Mouse (Mus musculus) lung, embryonic 14.5 days (tissue): Measurements from ENCODE around the gene Krt80. TPM values are rescaled to one million over a fixed set of nuclear protein-coding genes. Genes with fewer than 3 reads are reported as not detected.

Experiments
- ATAC-seq: fragments of 200-750 bp; cut with Nextera tagmentation; 2 replicates; pipeline ENCODE4 v1.8.0; 2017; ENCODE audit warnings: mild to moderate bottlenecking, moderate TSS enrichment, moderate library complexity; ENCODE audit not compliant: insufficient read depth
- DNase-seq: peaks from one replicate; pipeline ENCODE4 v3.0.0-alpha.2; 2015
- H3K27ac ChIP-seq: fragments of 300-500 bp; sonication (generic); 2 replicates; pipeline ENCODE4 v1.5.1; 2014; ENCODE audit warnings: low read depth, mild to moderate bottlenecking, moderate library complexity
- H3K27me3 ChIP-seq: fragments of 300-500 bp; sonication (generic); 2 replicates; pipeline ENCODE4 v1.6.1; 2014; ENCODE audit warnings: low read length, control low read depth; ENCODE audit not compliant: insufficient read depth
- H3K36me3 ChIP-seq: fragments of 300-500 bp; sonication (generic); 2 replicates; pipeline ENCODE4 v1.6.1; 2014; ENCODE audit warnings: control low read depth; ENCODE audit not compliant: insufficient read depth
- H3K4me1 ChIP-seq: fragments of 300-500 bp; sonication (generic); 2 replicates; pipeline ENCODE4 v1.6.1; 2014; ENCODE audit warnings: antibody characterized with exemption, control low read depth; ENCODE audit not compliant: insufficient read depth
- H3K4me2 ChIP-seq: fragments of 300-500 bp; sonication (generic); 2 replicates; pipeline ENCODE4 v1.6.1; 2014; ENCODE audit warnings: mild to moderate bottlenecking
- H3K4me3 ChIP-seq: fragments of 300-500 bp; sonication (generic); 2 replicates; pipeline ENCODE4 v1.5.1; 2014; ENCODE audit warnings: low read depth, low read length
- H3K9ac ChIP-seq: fragments of 300-500 bp; sonication (generic); 2 replicates; pipeline ENCODE4 v1.6.1; 2014
- H3K9me3 ChIP-seq: fragments of 300-500 bp; sonication (generic); 2 replicates; pipeline ENCODE4 v1.6.1; 2016; ENCODE audit warnings: low read depth, low read length, control low read depth
- CTCF ChIP-seq: IDR thresholded peaks from 2 replicates; pipeline ENCODE4 v1.5.1; 2016; ENCODE audit warnings: antibody characterized with exemption, low read depth
- WGBS: fragments of 180-500 bp; shearing (Covaris S2); extraction: QIAGEN DNeasy Blood & Tissue Kit; methylation state at CpG from one replicate; pipeline ENCODE4 v1.1.7; 2014; 5-methylcytosine and 5-hydroxymethylcytosine counted together
- polyA plus RNA-seq: library from polyadenylated mRNA; unstranded; fragments of >200 nt; fragmentation: Nextera tagmentation; extraction: Ambion mirVana; gene quantifications from 2 replicates; pipeline ENCODE4 v1.2.1, GENCODE M21; 2014

The Krt80 gene
- polyA plus RNA-seq, 1 experiment from 2014 or later: 1.5 TPM

- WGBS: 58% methylated on average over 18 of the region's 18 CpGs
- H3K9ac ChIP-seq: no peak overlapping the region
These were observed 52.8 kb downstream of the Krt80 start for GRCm38 (mm10) chr15:101316913-101317813.

GRCm38 (mm10) chr15:101316279-101316912, 53.6 kb downstream of the Krt80 start:
- H3K4me2 ChIP-seq: peak overlapping the region; percentile 53
- DNase-seq: no peak
- no peaks in the 10 kb centered on the region for H3K36me3 ChIP-seq
- H3K4me3 ChIP-seq: peak overlapping the region; percentile 18
- peak; percentile 38; the same call in 1 of the 2 replicates for ATAC-seq
- 53% methylated on average over 13 of the region's 13 CpGs for WGBS
- TF ChIP-seq CTCF: no peak
- no peaks in the 10 kb centered on the region for H3K9me3 ChIP-seq
- H3K27ac ChIP-seq: no peak overlapping the region; the same call in 1 of the 2 replicates
- 0 out of 2 replicates have a peak overlapping the region, but pooled peaks have one; percentile 9 for H3K9ac ChIP-seq
- 0 out of 2 replicates have a peak, but pooled peaks cover 4% of the 10 kb centered on the region for H3K4me1 ChIP-seq
- no peaks in the 10 kb centered on the region for H3K27me3 ChIP-seq

More at GRCm38 (mm10) chr15:101316913-101317813, 52.8 kb downstream of the Krt80 start:
- Histone ChIP-seq H3K4me3 (no peak overlapping the region), H3K4me2 (peak overlapping the region; percentile 53; the same call in 1 of the 2 replicates), H3K36me3 (no peaks in the 10 kb centered on the region), H3K9me3 (no peaks in the 10 kb centered on the region), H3K4me1 (peaks cover 6% of the 10 kb centered on the region; the same call in 1 of the 2 replicates), H3K27ac (peak overlapping the region; percentile 8; the same call in 1 of the 2 replicates), H3K27me3 (no peaks in the 10 kb centered on the region)
- TF ChIP-seq CTCF: no peak
- DNase-seq (no peak), ATAC-seq (no peak)

- no peak overlapping the region for H3K9ac ChIP-seq
- H3K27ac ChIP-seq: no peak overlapping the region
- peak; percentile 78 for ATAC-seq
- no peaks in the 10 kb centered on the region for H3K4me1 ChIP-seq
- H3K9me3 ChIP-seq: no peaks in the 10 kb centered on the region
- H3K36me3 ChIP-seq: no peaks in the 10 kb centered on the region
- peak; percentile 95 for TF ChIP-seq CTCF
- peak overlapping the region; percentile 53 for H3K4me2 ChIP-seq
- 4% methylated on average over 11 of the region's 11 CpGs for WGBS
- H3K4me3 ChIP-seq: peak overlapping the region; percentile 18
- DNase-seq: peak; percentile 97
- H3K27me3 ChIP-seq: no peaks in the 10 kb centered on the region
These were observed 54.1 kb downstream of the Krt80 start for GRCm38 (mm10) chr15:101315832-101316231.

- no peaks in the 10 kb centered on the region for H3K4me1 ChIP-seq
- peak overlapping the region; percentile 53; the same call in 1 of the 2 replicates for H3K4me2 ChIP-seq
- no peak overlapping the region for H3K9ac ChIP-seq
- no peaks in the 10 kb centered on the region for H3K9me3 ChIP-seq
- WGBS: 80% methylated on average over 4 of the region's 4 CpGs
- H3K27me3 ChIP-seq: no peaks in the 10 kb centered on the region
- H3K4me3 ChIP-seq: no peak overlapping the region
- no peak for TF ChIP-seq CTCF
- ATAC-seq (0 out of 2 replicates have a peak, but pooled peaks have one; percentile 4), DNase-seq (no peak)
- H3K36me3 ChIP-seq: no peaks in the 10 kb centered on the region
- no peak overlapping the region for H3K27ac ChIP-seq
These were observed 54.6 kb downstream of the Krt80 start for GRCm38 (mm10) chr15:101315378-101315777.

GRCm38 (mm10) chr15:101312006-101312405, 58.0 kb downstream of the Krt80 start:
- H3K36me3 ChIP-seq: no peaks in the 10 kb centered on the region
- no peak overlapping the region for H3K4me3 ChIP-seq
- H3K27me3 ChIP-seq: no peaks in the 10 kb centered on the region
- no peak overlapping the region for H3K27ac ChIP-seq
- no peak for TF ChIP-seq CTCF
- no peak overlapping the region for H3K9ac ChIP-seq
- no peaks in the 10 kb centered on the region; the same call in 1 of the 2 replicates for H3K4me1 ChIP-seq
- 65% methylated on average over 6 of the region's 6 CpGs for WGBS
- ATAC-seq: no peak
- DNase-seq: no peak
- no peak overlapping the region for H3K4me2 ChIP-seq
- H3K9me3 ChIP-seq: no peaks in the 10 kb centered on the region

GRCm38 (mm10) chr15:101311087-101311770, 58.7 kb downstream of the Krt80 start:
- Histone ChIP-seq H3K36me3 (no peaks in the 10 kb centered on the region), H3K4me3 (no peak overlapping the region), H3K27ac (no peak overlapping the region), H3K9me3 (no peaks in the 10 kb centered on the region), H3K4me2 (no peak overlapping the region), H3K4me1 (no peaks in the 10 kb centered on the region; the same call in 1 of the 2 replicates), H3K27me3 (no peaks in the 10 kb centered on the region), H3K9ac (no peak overlapping the region)
- DNase-seq (no peak), ATAC-seq (no peak)
- no peak for TF ChIP-seq CTCF
- WGBS: 37% methylated on average over 14 of the region's 15 CpGs
